Mouse (Mus musculus) hindbrain, embryonic 13.5 days (tissue): ENCODE measurements around the gene Unk. TPM values are rescaled to one million over a fixed set of nuclear protein-coding genes. Genes with fewer than 3 reads are reported as not detected.
A peak's percentile ranks its signal among the peaks of the same experiment; 100 is the strongest.
"Not testable (repeated sequence)": the region's sequence is repeated elsewhere in the genome, so short reads cannot be mapped to it uniquely, and the experiment has no call there.

Experiments used
- ATAC-seq: fragments of 200-750 bp; cut with Nextera tagmentation; 2 replicates; pipeline ENCODE4 v1.8.0; 2017; ENCODE audit warnings: moderate TSS enrichment; ENCODE audit not compliant: low FRiP score
- H3K27ac ChIP-seq: fragments of 300-500 bp; sonication (generic); 2 replicates; pipeline ENCODE4 v1.5.1; 2015; ENCODE audit warnings: inconsistent platforms, mild to moderate bottlenecking, moderate library complexity
- H3K27me3 ChIP-seq: fragments of 300-500 bp; sonication (generic); 2 replicates; pipeline ENCODE4 v1.6.1; 2015; ENCODE audit warnings: mild to moderate bottlenecking, inconsistent platforms
- H3K36me3 ChIP-seq: fragments of 300-500 bp; sonication (generic); 2 replicates; pipeline ENCODE4 v1.6.1; 2015; ENCODE audit warnings: mild to moderate bottlenecking, inconsistent platforms
- H3K4me1 ChIP-seq: fragments of 300-500 bp; sonication (generic); replicated peaks from 2 replicates; pipeline ENCODE4 v1.6.1; 2015; ENCODE audit warnings: inconsistent platforms
- H3K4me2 ChIP-seq: fragments of 300-500 bp; sonication (generic); 2 replicates; pipeline ENCODE4 v1.6.1; 2015; ENCODE audit warnings: inconsistent platforms, mild to moderate bottlenecking, moderate library complexity
- H3K4me3 ChIP-seq: fragments of 300-500 bp; sonication (generic); 2 replicates; pipeline ENCODE4 v1.5.1; 2015; ENCODE audit warnings: mild to moderate bottlenecking, inconsistent platforms
- H3K9ac ChIP-seq: fragments of 300-500 bp; sonication (generic); 2 replicates; pipeline ENCODE4 v1.6.1; 2015; ENCODE audit warnings: mild to moderate bottlenecking, inconsistent platforms
- H3K9me3 ChIP-seq: fragments of 300-500 bp; sonication (generic); 2 replicates; pipeline ENCODE4 v1.6.1; 2016; ENCODE audit warnings: inconsistent platforms
- WGBS: fragments of 180-500 bp; shearing (Covaris S2); methylation state at CpG from one replicate; pipeline ENCODE4 v1.1.7; 2015; 5-methylcytosine and 5-hydroxymethylcytosine counted together
- polyA plus RNA-seq: library from polyadenylated mRNA; unstranded; fragments of >200 nt; fragmentation: Nextera tagmentation; extraction: Ambion mirVana; gene quantifications from 2 replicates; pipeline ENCODE4 v1.2.1, GENCODE M21; 2015

The Unk gene
- polyA plus RNA-seq, 1 experiment from 2014 or later = 33.8 TPM

GRCm38 (mm10) chr11:116011529-116012261 is 18.4 kb upstream of the Unk start:
- Histone ChIP-seq H3K9ac (peak overlapping the region; percentile 80), H3K27me3 (0 out of 2 replicates have a peak, but pooled peaks cover 7% of the 10 kb centered on the region), H3K36me3 (0 out of 2 replicates have a peak, but pooled peaks cover 3% of the 10 kb centered on the region), H3K9me3 (no peaks in the 10 kb centered on the region), H3K4me2 (peak overlapping the region; percentile 84), H3K4me3 (peak overlapping the region; percentile 61), H3K4me1 (peaks cover 31% of the 10 kb centered on the region), H3K27ac (no peak overlapping the region)
- ATAC-seq = no peak
- WGBS = 23% methylated on average over 14 of the region's 14 CpGs

- Histone ChIP-seq H3K27ac (peak within 1 kb of the TSS; percentile 78), H3K9me3 (no peaks in the 10 kb centered on the region), H3K9ac (peak within 1 kb of the TSS; percentile 80), H3K4me2 (peak within 1 kb of the TSS; percentile 84), H3K4me1 (peaks cover 31% of the 10 kb centered on the region), H3K36me3 (0 out of 2 replicates have a peak, but pooled peaks cover 3% of the 10 kb centered on the region), H3K27me3 (0 out of 2 replicates have a peak, but pooled peaks cover 7% of the 10 kb centered on the region), H3K4me3 (peak within 1 kb of the TSS; percentile 61)
- peak; percentile 85 for ATAC-seq
- WGBS = under 1% methylated on average over 55 of the region's 55 CpGs
Observed at GRCm38 (mm10) chr11:116012262-116012947, 17.7 kb upstream of the Unk start, which contains the start of gene Galk1. Galk1 (minus strand) TSS chr11:116012719.

GRCm38 (mm10) chr11:116014821-116015220 is 15.3 kb upstream of the Unk start:
- H3K36me3 ChIP-seq = no peaks in the 10 kb centered on the region
- H3K27ac ChIP-seq = no peak overlapping the region
- H3K27me3 ChIP-seq = 0 out of 2 replicates have a peak, but pooled peaks cover 7% of the 10 kb centered on the region
- H3K9ac ChIP-seq = no peak overlapping the region
- no peak for ATAC-seq
- H3K4me2 ChIP-seq = no peak overlapping the region
- peaks cover 26% of the 10 kb centered on the region for H3K4me1 ChIP-seq
- no peaks in the 10 kb centered on the region for H3K9me3 ChIP-seq
- no peak overlapping the region for H3K4me3 ChIP-seq
- WGBS = 68% methylated on average over 8 of the region's 8 CpGs

- H3K9ac ChIP-seq = no peak overlapping the region
- peaks cover 26% of the 10 kb centered on the region for H3K4me1 ChIP-seq
- WGBS = 33% methylated on average over 6 of the region's 6 CpGs
- H3K27ac ChIP-seq = no peak overlapping the region
- H3K36me3 ChIP-seq = peaks cover 21% of the 10 kb centered on the region
- H3K9me3 ChIP-seq = no peaks in the 10 kb centered on the region
- no peak overlapping the region for H3K4me3 ChIP-seq
- 0 out of 2 replicates have a peak, but pooled peaks cover 2% of the 10 kb centered on the region for H3K27me3 ChIP-seq
- ATAC-seq = no peak
- H3K4me2 ChIP-seq = no peak overlapping the region
Observed at GRCm38 (mm10) chr11:116018106-116018505, 12.0 kb upstream of the Unk start.

- H3K9me3 ChIP-seq, ATAC-seq, H3K27ac ChIP-seq, H3K4me3 ChIP-seq, H3K9ac ChIP-seq, H3K4me2 ChIP-seq, H3K27me3 ChIP-seq: not testable (repeated sequence)
- 97% methylated on average over 4 of the region's 4 CpGs for WGBS
- peaks cover 26% of the 10 kb centered on the region for H3K4me1 ChIP-seq
- H3K36me3 ChIP-seq = peaks cover 21% of the 10 kb centered on the region
Observed at GRCm38 (mm10) chr11:116018867-116019266, 11.3 kb upstream of the Unk start.

- Histone ChIP-seq H3K9me3 (no peaks in the 10 kb centered on the region), H3K4me2 (no peak overlapping the region), H3K9ac (no peak overlapping the region), H3K4me1 (peaks cover 26% of the 10 kb centered on the region), H3K27ac (no peak overlapping the region), H3K4me3 (no peak overlapping the region), H3K36me3 (peaks cover 21% of the 10 kb centered on the region), H3K27me3 (no peaks in the 10 kb centered on the region)
- WGBS = 32% methylated on average over 1 of the region's 1 CpGs
- ATAC-seq = no peak
Observed at GRCm38 (mm10) chr11:116019360-116019791, 10.7 kb upstream of the Unk start.

GRCm38 (mm10) chr11:116019976-116020411 is 10.1 kb upstream of the Unk start:
- no peaks in the 10 kb centered on the region for H3K9me3 ChIP-seq
- no peak for ATAC-seq
- peaks cover 21% of the 10 kb centered on the region for H3K36me3 ChIP-seq
- H3K9ac ChIP-seq = no peak overlapping the region
- H3K4me2 ChIP-seq = no peak overlapping the region
- WGBS = 94% methylated on average over 2 of the region's 2 CpGs
- peak overlapping the region; percentile 44; the same call in 1 of the 2 replicates for H3K27ac ChIP-seq
- H3K4me3 ChIP-seq = no peak overlapping the region
- H3K27me3 ChIP-seq = no peaks in the 10 kb centered on the region
- H3K4me1 ChIP-seq = peaks cover 22% of the 10 kb centered on the region

- no peak overlapping the region for H3K9ac ChIP-seq
- 47% methylated on average over 1 of the region's 1 CpGs for WGBS
- H3K27me3 ChIP-seq = no peaks in the 10 kb centered on the region
- no peak for ATAC-seq
- H3K36me3 ChIP-seq = peaks cover 21% of the 10 kb centered on the region
- peaks cover 22% of the 10 kb centered on the region for H3K4me1 ChIP-seq
- no peak overlapping the region for H3K4me3 ChIP-seq
- no peak overlapping the region for H3K4me2 ChIP-seq
- no peaks in the 10 kb centered on the region for H3K9me3 ChIP-seq
- peak overlapping the region; percentile 44; the same call in 1 of the 2 replicates for H3K27ac ChIP-seq
Observed at GRCm38 (mm10) chr11:116020519-116020922, 9.6 kb upstream of the Unk start.

GRCm38 (mm10) chr11:116021328-116022220 is 8.5 kb upstream of the Unk start:
- no peak for ATAC-seq
- H3K27ac ChIP-seq = 0 out of 2 replicates have a peak overlapping the region, but pooled peaks have one; percentile 8
- WGBS = 84% methylated on average over 6 of the region's 6 CpGs
- peak overlapping the region; percentile 43 for H3K9ac ChIP-seq
- no peaks in the 10 kb centered on the region for H3K9me3 ChIP-seq
- H3K4me3 ChIP-seq = peak overlapping the region; percentile 96
- peaks cover 21% of the 10 kb centered on the region for H3K36me3 ChIP-seq
- H3K4me1 ChIP-seq = peaks cover 22% of the 10 kb centered on the region
- no peaks in the 10 kb centered on the region for H3K27me3 ChIP-seq
- peak overlapping the region; percentile 86 for H3K4me2 ChIP-seq

- Histone ChIP-seq H3K27ac (no peak overlapping the region), H3K4me3 (peak overlapping the region; percentile 96), H3K27me3 (no peaks in the 10 kb centered on the region), H3K4me2 (peak overlapping the region; percentile 86), H3K9ac (peak overlapping the region; percentile 70), H3K36me3 (peaks cover 21% of the 10 kb centered on the region), H3K4me1 (peaks cover 22% of the 10 kb centered on the region), H3K9me3 (no peaks in the 10 kb centered on the region)
- ATAC-seq = no peak
- WGBS = 71% methylated on average over 4 of the region's 4 CpGs
Observed at GRCm38 (mm10) chr11:116022256-116022780, 7.8 kb upstream of the Unk start.

- H3K27ac ChIP-seq = peak overlapping the region; percentile 100
- H3K4me3 ChIP-seq = peak overlapping the region; percentile 96
- H3K27me3 ChIP-seq, H3K9me3 ChIP-seq, ATAC-seq: not testable (repeated sequence)
- WGBS = 8% methylated on average over 18 of the region's 18 CpGs
- peak overlapping the region; percentile 100 for H3K9ac ChIP-seq
- H3K4me2 ChIP-seq = peak overlapping the region; percentile 86
- H3K4me1 ChIP-seq = peaks cover 22% of the 10 kb centered on the region
- H3K36me3 ChIP-seq = peaks cover 21% of the 10 kb centered on the region
Observed at GRCm38 (mm10) chr11:116023074-116023770, 6.9 kb upstream of the Unk start.
